Mouse (Mus musculus) thymus, postnatal 10 days (tissue): ENCODE measurements around the gene Vmp1.

ENCODE experiments used
- DNase-seq, 2 experiments: peaks; one replicate each; pipeline ENCODE4 v3.0.0; 2021; ENCODE audit warnings: low spot score in 2 of 2

Gene Vmp1

GRCm38 (mm10) chr11:86634396-86634795 is 49.2 kb downstream of the Vmp1 start:
- no peak for DNase-seq

GRCm38 (mm10) chr11:86629941-86630340 is 53.7 kb downstream of the Vmp1 start:
- no peak for DNase-seq

- DNase-seq = no peak
These were observed 54.2 kb downstream of the Vmp1 start for GRCm38 (mm10) chr11:86629445-86629844.

- no peak for DNase-seq
These were observed 55.2 kb downstream of the Vmp1 start for GRCm38 (mm10) chr11:86628448-86628847.

- DNase-seq = no peak
These were observed 56.0 kb downstream of the Vmp1 start for GRCm38 (mm10) chr11:86627649-86628048.

- no peak for DNase-seq
These were observed 56.9 kb downstream of the Vmp1 start for GRCm38 (mm10) chr11:86626714-86627113.

- no peak for DNase-seq
These were observed 59.2 kb downstream of the Vmp1 start for GRCm38 (mm10) chr11:86624237-86624941.

- no peak for DNase-seq
These were observed 60.1 kb downstream of the Vmp1 start for GRCm38 (mm10) chr11:86623402-86624010.

GRCm38 (mm10) chr11:86622191-86622912 is 61.3 kb downstream of the Vmp1 start:
- no peak for DNase-seq

GRCm38 (mm10) chr11:86621139-86621538 is 62.5 kb downstream of the Vmp1 start:
- DNase-seq = no peak

GRCm38 (mm10) chr11:86618548-86619335 is 64.9 kb downstream of the Vmp1 start:
- no peak for DNase-seq

GRCm38 (mm10) chr11:86614607-86615006 is 69.0 kb downstream of the Vmp1 start:
- no peak for DNase-seq

- no peak for DNase-seq
These were observed 69.5 kb downstream of the Vmp1 start for GRCm38 (mm10) chr11:86614056-86614530.

- no peak for DNase-seq
These were observed 71.6 kb downstream of the Vmp1 start for GRCm38 (mm10) chr11:86611991-86612390.

- DNase-seq = no peak
These were observed 73.4 kb downstream of the Vmp1 start for GRCm38 (mm10) chr11:86610239-86610638.

GRCm38 (mm10) chr11:86607808-86608350 is 75.8 kb downstream of the Vmp1 start:
- no peak for DNase-seq

- no peak for DNase-seq
These were observed 76.9 kb downstream of the Vmp1 start for GRCm38 (mm10) chr11:86606621-86607339.

GRCm38 (mm10) chr11:86604732-86605520 is 78.7 kb downstream of the Vmp1 start:
- no peak for DNase-seq

GRCm38 (mm10) chr11:86604289-86604688 is 79.3 kb downstream of the Vmp1 start:
- DNase-seq = no peak

GRCm38 (mm10) chr11:86603719-86604118 is 79.9 kb downstream of the Vmp1 start:
- no peak for DNase-seq
